Mouse (Mus musculus) 3134 (cell line): ENCODE results near the gene Gins2.

Source experiments
- DNase-seq: peaks from one replicate; pipeline ENCODE4 v3.0.0-alpha.2; 2011; ENCODE audit warnings: low spot score; ENCODE audit not compliant: insufficient read length; ENCODE audit errors: extremely low read depth

Gene Gins2

GRCm38 (mm10) chr8:120531775-120532516 is 57.2 kb downstream of the Gins2 start:
- no peak for DNase-seq

DNA sequence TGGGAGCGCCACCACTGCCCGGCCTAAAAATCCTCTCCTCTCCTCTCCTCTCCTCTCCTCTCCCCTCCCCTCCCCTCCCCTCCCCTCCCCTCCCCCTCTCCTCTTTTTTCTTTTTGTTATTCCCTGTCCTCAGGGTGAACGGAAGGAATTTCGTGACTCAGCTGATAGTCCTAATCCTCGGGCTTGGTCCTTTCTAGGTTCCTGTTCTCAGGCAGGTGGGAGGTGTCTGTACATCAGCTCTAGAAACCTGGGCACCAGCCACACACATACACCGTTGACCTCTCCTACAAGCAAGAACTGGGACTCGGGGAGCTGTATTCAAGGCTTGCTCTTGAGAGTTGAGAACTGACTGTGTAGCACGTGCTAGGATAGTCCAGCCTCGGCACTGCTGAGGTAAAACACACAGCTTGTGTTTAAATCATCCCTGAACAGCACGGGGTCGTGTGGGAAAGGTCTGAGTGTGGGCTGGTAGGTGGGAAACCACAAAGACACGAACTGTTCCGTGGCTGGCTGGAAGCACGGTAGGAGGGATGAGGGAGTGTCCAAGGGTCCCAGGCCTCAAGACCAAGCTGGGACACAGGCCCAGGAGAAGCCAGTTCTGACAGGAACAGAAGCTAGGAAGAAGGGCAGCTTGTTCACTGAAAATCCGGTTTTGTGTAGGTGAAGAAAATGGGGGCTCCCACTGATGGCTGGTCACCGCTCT is 58.0 kb downstream of the Gins2 start:
- DNase-seq, result no peak

DNA sequence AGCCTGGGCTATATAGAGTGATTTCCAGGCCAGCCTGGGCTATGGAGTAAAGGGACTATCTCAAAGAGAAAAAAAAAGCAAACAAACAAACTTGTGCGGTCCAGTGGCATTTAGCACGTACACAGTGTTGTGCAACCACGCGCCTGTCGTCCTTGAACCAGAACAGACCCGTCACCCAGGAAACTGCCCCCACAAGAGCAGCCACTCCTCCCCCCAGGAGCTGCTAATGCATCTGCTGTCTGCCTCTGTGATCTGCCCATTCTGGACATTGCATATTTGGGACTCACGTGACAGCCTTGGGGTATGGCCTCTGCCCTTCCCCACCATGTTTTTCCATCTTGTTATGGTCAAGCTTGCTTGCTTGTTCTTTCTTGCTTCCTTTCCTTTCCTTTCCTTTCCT is 59.9 kb downstream of the Gins2 start:
- no peak for DNase-seq
